Mouse (Mus musculus) right cerebral cortex, adult 18-20 months (tissue): ENCODE measurements around the gene Krcc1.

Source experiments
- DNase-seq: peaks from one replicate; pipeline ENCODE4 v3.0.0; 2022; ENCODE audit warnings: mixed read lengths

Gene Krcc1

GRCm38 (mm10) chr6:71332236-71332965, 60.9 kb downstream of the Krcc1 start:
- no peak for DNase-seq

GRCm38 (mm10) chr6:71333031-71333430, 61.6 kb downstream of the Krcc1 start:
- no peak for DNase-seq

GRCm38 (mm10) chr6:71333578-71334273, 62.2 kb downstream of the Krcc1 start:
- no peak for DNase-seq
